Mouse (Mus musculus): ENCODE results near the gene Pttg1.

DNA sequence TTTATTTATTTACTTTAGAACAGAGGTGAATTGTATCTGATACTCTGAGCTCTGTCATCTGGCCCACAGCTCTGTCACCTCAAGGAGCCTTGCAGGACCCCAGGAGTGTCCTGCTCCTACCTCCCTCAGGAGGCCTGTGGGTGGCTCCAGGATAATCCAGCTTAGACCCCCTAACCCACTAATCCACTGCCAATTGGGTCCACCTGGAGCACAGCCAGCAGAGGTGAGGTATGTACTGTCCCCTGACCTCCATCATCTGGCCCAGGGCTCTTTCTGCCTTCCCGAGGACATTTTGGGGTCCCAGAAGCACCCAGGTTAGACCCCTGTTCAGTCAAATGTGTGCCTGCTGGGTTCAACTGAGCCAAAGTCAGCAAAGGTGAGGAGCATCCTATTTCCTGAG, 25.9 kb downstream of the Pttg1 start:
- TF ChIP-seq EP300 (IDR thresholded peaks at IDR 0.05) (no peak), CTCF (IDR thresholded peaks at IDR 0.05) (no peak)
